Mouse (Mus musculus): ENCODE results near the gene Tspan8.

GRCm38 (mm10) chr10:115829696-115830095 lies 13.1 kb downstream of the Tspan8 start:
- TF ChIP-seq POLR2A (IDR thresholded peaks at IDR 0.05; ENCODE audit: insufficient read length, low read depth) (no peak), MAX (IDR thresholded peaks at IDR 0.05; ENCODE audit: low read depth) (no peak), POLR2AphosphoS2 (IDR thresholded peaks at IDR 0.05; ENCODE audit: insufficient read length, low read depth) (no peak), MYOG (IDR thresholded peaks at IDR 0.05; ENCODE audit: control insufficient read depth in 1 of 3, insufficient read depth in 1 of 3, insufficient read length in 2 of 3, low read depth in 2 of 3) (no peak)

Data from myocyte (in vitro differentiated cells).